Mouse (Mus musculus): ENCODE results near the gene Sap25. TPM values are rescaled to one million over a fixed set of nuclear protein-coding genes. Genes with fewer than 3 reads are reported as not detected.

Gene Sap25
- total RNA-seq, 4 experiments from 2014 or later: 8.0 to 14.2 (median 10.6) TPM

DNA sequence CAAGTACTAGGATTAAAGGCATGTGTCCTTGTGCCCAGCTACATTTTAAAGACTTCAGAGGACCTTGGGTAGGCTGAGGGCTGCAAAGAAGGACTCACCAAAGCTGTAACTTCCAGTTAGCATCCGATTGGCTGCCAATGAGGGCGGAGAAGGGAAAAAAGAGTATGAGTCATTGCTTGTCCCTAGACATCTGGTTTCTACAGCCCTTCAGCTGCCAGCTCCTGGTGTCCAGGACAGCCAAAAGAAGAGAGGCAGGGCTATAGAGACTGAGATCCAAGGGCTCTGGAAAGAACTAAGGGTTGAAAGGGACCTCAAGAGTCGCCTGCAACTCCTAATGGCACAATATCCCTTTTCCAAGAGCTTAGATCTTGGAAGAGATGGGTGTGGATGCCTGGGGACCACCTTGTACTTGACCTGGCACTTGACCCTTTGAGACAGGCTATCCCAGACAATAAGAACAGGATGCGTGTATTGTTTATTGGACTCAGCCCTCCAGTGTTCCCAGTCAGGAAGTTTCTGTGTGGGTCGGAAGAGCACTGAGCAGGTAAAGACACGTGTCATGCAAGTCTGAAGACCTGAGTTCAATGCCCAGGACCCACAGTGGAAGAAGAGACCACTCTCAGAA lies 19.0 kb downstream of the Sap25 start:
- no peak for DNase-seq (ENCODE audit: low spot score in 2 of 2)

DNA sequence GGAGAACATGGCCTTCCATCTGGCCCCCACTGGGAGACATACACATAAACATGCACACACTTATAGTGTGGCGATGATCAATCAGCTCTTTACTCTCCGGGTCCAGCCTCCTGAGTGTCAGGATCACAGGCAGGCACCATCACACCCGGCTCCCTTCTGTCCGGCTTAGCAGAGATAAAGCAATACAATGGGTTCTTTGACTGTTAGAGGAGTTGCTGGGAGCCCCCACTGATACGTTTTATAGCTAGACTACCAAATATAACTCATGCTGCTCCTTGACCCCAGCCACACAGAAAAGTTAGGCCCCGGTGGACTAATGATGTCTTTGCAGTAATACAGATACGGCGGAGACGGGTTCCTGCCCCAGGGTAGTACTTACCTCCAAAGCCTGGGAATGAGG lies 21.9 kb downstream of the Sap25 start:
- no peak for DNase-seq (ENCODE audit: low spot score in 2 of 2)

DNA sequence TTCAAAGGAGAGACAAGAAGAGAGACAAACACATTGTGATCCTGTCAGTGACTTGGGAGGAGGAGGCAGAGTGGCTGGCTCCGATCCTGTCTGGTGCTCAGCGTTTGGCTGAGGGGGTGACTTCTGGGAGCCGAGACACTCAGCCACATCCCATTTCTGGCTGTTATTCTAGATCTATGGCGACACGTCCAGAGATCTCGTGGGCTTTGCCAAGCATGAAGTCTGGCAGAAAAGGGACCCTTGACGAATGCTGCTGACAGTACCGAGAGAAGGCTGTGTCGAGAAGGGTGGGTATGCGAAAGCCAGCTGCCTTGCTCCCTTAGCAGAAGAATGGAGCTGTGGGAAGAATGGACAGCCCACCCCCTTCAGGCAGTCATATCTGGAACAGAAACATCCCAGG lies 27.8 kb downstream of the Sap25 start:
- DNase-seq (ENCODE audit: low spot score in 2 of 2): no peak

DNA sequence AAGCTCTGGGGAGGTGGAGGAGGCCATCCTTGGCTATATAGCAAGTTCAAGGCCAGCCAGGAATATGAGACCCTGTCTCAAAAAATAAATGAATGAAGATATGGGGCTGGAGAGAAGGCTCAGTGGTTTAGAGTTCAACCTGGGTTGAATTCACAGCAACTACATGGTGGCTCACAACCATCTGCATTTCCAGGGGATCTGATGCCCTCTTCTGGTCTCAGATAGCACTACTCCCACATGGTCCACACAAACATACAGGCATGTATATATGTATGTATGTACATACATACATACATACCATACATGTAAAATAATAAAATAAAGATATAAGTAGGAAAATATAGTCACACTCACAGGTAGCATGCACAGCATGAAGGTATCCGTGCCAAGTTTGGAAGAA lies 29.1 kb downstream of the Sap25 start:
- no peak for DNase-seq (ENCODE audit: low spot score in 2 of 2)

DNA sequence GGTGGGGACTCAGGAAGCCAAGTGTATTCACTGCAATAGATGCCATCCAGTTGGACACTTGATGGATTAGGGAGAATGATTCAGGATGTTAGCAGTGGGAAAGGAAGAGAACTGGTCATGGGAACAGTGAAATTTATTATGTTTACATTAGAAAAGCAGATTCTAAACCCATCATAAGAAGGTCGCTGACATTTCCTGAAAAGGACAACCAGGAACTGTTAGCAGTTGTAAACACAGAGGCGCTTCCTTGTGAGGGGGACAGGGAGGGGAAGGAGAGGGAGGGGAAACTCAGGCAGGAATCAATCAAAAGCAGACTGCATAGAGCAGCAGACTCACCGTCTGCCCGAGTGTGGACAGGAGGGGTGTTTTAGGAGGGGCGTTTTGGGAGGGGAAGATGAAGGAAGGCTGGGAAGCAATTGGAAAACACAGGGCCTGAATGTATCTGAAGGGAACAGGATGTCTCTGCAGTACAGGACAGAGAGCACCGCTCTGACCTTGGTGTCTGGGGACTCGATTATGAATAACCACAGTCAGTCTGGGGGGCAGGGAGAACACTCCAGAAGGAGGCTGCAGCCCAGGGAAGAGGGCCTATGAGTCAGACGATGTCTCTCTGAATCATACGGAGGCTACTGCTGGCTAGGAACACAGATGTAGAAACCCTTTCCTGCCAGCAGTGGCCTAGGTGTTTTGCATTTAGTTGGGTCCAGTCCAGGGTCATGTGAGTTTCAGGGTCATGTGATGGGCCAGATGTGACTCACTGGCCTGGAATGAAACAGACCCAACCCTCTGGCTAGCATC lies 30.5 kb downstream of the Sap25 start:
- DNase-seq (ENCODE audit: low spot score in 2 of 2): no peak

DNA sequence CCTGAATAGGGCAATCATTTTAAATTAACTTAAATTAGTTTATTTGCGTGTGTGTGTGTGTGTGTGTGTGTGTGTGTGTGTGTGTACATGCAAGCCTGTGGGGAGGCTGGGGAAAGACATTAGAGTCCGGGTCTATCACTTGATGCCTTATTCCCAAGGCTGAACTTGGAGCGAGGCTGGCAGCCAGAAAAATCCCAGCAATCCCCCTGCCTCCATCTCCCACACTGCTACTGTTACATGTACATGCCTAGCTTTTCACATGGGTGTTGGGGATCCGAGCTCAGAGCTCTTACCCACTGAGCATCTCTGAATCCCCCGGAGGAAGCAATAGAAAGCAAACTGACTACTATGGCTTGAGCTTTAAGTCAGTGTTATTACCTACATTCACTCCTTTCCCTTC lies 31.2 kb downstream of the Sap25 start:
- DNase-seq (ENCODE audit: low spot score in 2 of 2): no peak

DNA sequence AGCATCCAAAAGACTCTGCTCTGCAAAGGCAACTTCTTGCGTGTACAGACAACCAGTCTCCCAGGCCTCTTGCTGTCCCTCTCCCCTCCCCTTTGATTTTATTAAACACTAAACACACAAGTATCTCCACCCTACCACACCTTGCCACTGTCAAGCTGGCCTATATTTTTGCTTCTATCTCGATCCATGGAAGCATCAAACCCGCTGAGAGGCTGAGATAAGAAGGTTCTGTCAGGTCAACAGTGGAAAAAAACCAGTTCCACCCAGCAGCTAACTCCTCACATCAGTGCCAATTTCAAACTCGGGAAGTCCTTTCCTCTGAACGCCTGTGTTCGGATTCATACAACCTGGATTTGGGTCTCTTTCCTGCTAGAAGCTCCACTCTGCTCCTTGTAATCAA lies 31.9 kb downstream of the Sap25 start:
- no peak for DNase-seq (ENCODE audit: low spot score in 2 of 2)

DNA sequence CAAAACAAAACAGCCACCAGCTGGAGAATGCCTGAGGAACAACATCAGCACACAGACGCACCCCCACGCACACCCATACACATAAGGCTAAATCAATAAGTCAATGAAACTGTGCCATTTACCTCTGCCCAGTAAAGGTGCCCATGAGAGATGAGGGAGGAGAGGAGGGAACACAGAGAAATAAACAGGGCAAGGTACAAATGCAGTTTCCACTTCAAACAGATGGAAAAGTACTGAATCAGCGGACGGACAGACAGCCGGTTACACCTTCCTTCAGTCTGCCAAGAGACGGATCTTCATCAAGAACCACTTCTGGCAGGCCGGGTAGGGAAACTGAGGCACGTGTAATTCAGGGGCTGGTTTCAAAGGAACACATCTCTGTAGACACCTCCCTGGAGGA lies 33.7 kb downstream of the Sap25 start:
- no peak for DNase-seq (ENCODE audit: low spot score in 2 of 2)

DNA sequence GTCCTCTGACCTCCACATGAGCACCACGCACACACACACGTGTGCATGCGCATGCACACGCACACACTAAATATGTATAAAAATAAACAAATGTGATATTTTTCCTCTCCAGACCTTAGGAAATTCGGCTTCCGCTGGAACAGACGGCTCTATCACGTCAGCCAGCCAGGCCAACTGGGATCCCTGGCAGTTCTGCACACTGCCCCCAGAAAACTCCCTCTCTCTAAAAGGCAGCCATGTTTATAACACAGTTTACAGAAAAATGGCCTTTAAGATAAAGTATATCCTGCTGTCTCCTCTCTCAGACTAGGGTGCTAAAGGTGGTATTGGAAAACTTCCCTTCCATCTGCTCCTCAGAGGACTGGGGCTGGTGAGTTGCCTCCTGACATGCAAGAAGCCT lies 36.7 kb downstream of the Sap25 start:
- DNase-seq (ENCODE audit: low spot score in 2 of 2): no peak

DNA sequence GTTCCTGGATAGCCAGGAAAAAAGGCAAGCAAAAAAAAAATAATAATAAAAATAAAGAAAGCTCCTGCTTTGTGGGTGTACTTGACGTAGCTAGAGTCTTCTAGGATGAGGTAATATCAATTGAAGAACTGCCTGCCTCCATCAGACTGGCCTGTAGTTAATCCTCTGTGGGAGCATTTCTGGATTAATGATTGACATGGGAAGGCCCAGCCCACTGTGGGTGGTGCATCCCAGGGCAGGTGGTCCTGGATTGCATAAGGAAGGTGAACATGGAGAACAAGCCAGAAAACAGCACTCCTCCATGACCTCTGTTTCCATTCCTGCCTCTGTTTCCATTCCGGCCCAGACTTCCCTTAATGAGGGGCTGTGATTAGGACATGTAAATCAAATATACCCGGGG lies 37.6 kb downstream of the Sap25 start:
- no peak for DNase-seq (ENCODE audit: low spot score in 2 of 2)

DNA sequence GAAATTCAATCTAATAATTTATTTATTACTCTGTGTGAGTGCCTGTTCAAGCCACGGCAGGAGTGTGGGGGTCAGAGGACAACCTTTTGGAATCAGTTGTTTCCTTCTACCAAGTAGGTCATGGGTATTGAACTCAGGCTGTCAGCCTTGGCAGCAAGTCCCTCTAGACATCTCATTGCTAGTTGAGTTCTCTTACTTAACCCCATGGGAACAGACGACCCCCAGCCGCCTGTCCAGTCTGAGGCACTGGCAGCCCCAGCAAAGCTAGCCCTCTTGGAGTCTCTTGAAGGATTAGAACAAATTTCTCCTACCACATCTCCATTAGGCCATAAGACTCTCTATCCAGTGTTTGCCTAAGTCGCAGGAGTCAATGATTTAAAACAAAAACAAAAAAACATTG lies 38.6 kb downstream of the Sap25 start:
- no peak for DNase-seq (ENCODE audit: low spot score in 2 of 2)

DNA sequence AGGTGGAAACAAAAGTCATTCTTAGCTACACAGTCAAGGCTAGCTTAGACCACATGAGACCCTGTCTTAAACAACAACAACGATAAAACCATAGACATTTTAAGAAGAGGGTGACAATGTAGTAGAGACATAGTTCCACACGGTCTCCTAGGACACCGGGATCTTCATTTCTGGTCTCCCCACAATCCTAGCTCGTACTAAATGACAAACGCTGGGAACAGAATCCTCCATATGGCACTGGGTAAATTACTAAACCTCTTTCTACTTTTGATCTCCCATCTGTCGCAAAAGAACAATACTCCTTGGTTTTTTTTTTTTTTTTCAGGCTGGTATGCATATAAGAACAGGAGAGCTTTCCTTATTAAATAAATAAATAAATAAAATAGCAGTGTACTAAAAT lies 41.4 kb downstream of the Sap25 start:
- no peak for DNase-seq (ENCODE audit: low spot score in 2 of 2)

DNA sequence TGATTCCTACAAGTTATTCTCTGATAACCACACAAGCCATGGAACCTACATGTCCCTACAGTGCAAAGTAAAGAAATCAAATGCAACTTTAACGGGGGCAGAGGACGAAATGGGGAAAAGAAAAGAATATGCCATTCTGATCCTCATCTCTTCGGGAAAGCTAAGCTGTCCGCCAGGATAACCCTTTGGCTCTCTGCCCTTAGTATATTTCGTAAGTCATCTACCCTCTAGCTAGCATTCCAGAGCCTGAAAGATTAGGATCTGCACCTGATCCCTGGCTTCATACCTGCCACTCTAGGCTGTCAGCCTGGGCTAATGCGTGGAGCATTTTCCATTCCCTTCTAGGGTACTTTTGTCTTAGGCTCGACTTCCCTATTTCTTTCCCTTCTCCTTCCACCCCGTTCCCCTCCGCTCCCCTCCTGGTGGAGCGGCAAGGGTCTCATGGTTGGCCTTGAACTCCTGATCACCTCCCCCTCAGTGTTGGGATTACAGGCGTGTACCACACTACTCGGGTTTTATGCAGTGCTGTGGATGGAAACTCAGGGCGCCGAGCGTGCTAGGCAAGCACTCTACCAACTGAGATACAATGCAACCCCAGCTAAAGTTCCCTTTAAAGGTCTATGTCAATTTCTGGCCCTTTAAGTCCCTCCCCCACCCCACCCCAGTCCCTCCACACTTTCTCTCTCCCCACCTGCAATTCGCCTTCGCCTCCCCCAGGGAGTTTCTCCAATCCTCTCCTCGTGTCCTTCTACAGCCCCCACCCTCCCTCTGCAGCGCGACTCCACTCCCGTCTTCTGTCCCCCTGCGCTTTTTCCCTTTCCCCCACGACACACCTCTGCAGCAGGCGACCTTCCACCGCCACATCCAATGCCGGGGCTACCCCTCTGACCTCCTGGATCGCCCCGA lies 42.5 kb downstream of the Sap25 start:
- no peak for DNase-seq (ENCODE audit: low spot score in 2 of 2)

DNA sequence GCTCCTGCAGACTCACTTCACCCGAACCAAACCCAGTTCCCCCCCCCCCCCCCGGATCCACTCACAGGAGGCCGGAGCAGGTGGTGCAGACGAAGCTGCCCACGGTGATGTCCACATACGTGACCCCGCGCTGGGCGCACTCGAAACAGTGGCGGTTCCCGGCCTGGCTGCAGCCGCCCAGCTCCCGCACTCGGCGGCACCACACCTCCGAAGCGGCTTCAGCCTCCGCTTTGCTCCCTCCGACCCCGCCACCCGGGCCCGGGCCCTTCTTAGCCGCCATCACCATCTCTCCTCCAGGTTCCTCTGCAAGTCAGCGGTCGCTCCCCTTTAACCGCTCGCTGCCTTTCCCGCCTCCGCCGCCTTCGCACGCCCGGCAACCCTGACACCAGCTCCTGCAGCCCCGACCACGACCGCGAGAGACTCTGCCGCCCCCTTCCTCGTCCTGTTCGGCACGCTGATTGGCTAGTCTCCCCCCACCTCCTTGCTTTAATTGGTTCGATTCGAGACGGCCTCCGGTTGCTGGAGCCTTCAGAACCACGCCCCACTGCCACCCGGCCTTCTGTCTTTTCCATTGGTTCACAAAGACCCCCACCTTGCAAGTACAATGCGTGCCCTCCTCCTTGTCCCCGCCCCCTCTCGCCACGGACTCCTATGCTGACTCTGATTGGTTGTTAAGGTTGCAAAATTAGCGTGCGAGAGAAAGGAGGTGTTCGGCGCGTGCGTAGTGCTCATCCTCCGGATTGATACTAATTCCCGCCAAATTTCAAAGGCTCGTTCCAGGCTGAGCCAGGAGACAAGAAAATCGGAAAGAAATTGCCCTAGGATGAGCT lies 43.4 kb downstream of the Sap25 start, which contains the start of gene Agfg2:
Gene Agfg2 (minus strand): TSS at position 433 of the 830 bp plus-strand sequence.
- DNase-seq (ENCODE audit: low spot score in 2 of 2): peak; percentile 99 to 100

DNA sequence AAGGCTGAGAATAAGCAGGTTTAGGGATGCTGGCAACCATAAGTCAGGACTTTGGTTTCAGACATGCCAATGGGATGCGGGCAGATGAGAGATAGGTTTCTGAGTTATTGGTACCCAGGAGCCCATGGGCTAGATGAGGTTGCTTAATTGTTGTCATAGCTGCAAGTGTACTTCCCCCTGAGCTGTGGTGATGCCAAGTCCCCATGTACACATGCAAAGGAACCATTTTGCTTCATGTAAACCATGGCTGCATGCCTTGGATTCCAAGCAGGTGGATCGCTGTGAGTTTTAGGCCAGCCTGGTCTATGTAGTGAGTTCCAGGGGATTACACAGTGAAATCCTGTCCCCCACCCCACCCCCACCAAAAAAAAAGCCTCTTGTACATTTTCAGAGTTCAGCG lies 44.5 kb downstream of the Sap25 start:
- DNase-seq (ENCODE audit: low spot score in 2 of 2): no peak

DNA sequence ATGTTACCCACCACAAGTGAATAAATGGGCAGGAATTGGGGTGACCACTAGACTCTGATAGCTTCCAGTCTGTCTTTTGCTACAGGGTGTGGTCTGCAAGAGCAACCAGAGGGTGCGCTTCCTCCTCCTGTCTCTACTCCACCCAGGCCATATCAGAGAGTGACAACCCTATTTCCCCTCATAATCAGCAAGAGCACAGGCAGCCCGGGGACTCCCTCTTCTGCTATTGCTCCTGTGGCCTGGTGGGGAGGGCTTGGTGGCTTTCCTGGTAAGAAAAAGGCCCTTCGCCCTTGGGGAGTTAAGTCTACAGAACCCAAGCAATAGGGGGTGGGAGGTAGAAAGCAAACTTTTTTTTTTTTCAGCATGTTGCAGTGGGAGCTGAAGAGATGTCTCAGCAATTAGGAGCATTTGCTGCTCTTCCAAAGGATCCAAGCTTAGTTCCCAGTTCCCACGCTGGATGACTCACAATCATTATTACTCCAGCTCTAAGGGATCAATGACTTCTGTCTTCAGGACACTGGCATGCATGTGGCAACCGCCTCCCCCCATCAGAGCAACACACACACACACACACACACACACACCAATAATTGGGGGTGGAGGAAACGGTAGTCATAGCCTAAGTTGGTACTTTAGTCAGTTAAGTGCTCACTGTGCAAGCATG lies 45.1 kb downstream of the Sap25 start:
- no peak for DNase-seq (ENCODE audit: low spot score in 2 of 2)

DNA sequence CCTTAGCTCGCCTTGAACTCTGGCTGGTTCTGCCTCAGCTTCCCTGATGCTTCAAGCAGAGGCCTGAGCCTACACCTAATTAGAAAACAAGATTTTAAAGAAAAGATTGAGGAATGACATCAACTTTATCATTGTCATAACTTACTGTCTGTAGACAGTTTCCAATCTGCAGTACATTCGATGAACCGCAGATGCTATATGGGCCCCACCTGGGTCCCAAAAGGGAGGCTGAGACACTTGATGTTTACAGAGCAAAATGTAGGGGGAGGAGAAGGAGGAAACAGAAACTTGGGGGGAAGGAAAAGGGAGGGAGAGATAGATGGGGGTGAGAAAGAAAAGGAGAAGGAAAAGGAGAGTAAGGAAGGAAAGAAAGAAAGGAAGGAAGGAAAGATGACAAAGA lies 48.8 kb downstream of the Sap25 start:
- DNase-seq (ENCODE audit: low spot score in 2 of 2): no peak

DNA sequence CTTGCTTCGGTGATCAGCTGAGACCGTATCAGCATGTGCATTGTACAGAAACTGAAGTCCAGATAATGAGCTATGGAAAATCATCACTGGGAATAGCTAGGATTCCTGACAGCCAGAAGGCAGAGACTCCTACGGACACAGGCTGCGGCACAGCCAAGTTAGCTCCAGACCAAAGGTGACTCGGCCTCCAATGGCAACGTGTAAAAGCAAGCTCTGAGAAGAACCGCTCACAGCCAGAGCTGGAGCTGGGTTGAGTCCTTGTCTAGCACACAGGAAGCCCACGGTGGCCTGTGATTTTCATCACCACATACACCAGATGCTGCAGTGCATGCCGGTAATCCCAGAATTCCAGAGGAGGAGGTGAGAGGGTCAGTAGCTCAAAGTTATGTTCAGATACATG lies 49.4 kb downstream of the Sap25 start:
- DNase-seq (ENCODE audit: low spot score in 2 of 2): no peak

DNA sequence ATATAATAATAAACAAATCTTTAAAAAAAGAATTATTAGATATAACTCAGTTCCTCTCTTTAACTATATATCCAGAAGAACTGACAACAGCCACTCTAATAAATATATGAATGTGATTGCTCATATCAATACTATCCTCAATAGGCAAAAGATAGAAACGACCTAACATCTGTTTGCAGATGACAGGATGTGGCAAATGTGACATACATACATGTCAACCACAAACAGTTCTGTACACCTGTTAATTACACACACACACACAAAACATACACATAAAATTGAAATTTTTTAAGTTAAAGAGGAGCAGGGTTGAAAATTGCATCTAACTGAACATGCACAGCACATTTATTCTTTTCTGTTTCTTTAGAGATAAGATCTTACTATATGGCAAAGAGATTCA lies 50.7 kb downstream of the Sap25 start:
- no peak for DNase-seq (ENCODE audit: low spot score in 2 of 2)
